ENCODE assay signal across 23 mouse cellular contexts in the genomic region with DNA sequence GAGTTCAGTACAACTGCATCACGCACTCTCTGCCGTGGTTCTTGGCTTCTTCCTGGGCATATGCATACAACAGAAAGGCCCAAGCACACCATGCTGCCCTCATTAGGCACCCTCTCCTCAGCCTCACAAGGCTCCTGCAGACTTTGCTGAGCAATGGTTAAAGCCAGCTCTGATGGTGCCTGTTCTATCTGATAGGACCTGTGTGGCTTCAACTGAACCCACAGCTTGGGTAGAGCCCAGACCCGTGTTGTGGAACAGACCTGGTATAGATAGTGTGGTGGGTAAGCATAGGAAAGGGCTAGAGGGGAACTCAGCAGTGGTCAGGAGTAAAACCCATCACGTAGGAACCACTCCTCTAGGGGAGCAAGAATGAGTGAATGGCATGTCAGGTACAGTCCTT. TPM values are rescaled to one million over a fixed set of nuclear protein-coding genes. Genes with fewer than 3 reads are reported as not detected.
"Had no signal": no experiment of that assay in that cellular context is flagged by ENCODE, and none has a peak within 500 bp of the region (broad histone marks: within the 10 kb centered on the region; RNA-seq: fewer than 3 reads in every experiment).

No protein-coding gene starts in this region.

- H3K4me2 ChIP-seq: kidney, embryonic 15.5 days; liver, embryonic 12.5 days; lung, embryonic 14.5 days; midbrain, embryonic 11.5 days; neural tube, embryonic 12.5 days; neural tube, embryonic 15.5 days; stomach, embryonic 15.5 days had no signal

- H3K36me3 ChIP-seq: kidney, embryonic 15.5 days; liver, embryonic 12.5 days; neural tube, embryonic 12.5 days; neural tube, embryonic 15.5 days; stomach, embryonic 15.5 days had no signal

- H3K4me3 ChIP-seq: kidney, embryonic 15.5 days; left cerebral cortex, adult 2 months; liver, embryonic 12.5 days; megakaryocyte, embryonic 14.5 days; neural tube, embryonic 12.5 days; neural tube, embryonic 15.5 days; stomach, embryonic 15.5 days had no signal

- H3K27ac ChIP-seq: kidney, embryonic 15.5 days; left cerebral cortex, adult 2 months; liver, embryonic 12.5 days; macrophage; neural tube, embryonic 12.5 days; neural tube, embryonic 15.5 days; stomach, embryonic 15.5 days had no signal

- H3K9me3 ChIP-seq: kidney, embryonic 15.5 days; liver, embryonic 12.5 days; megakaryocyte, embryonic 14.5 days; neural tube, embryonic 12.5 days; neural tube, embryonic 15.5 days; stomach, embryonic 15.5 days had no signal

- DNase-seq: kidney, adult 11 months; kidney, adult 8-10 months; kidney, postnatal 10 days; kidney, postnatal 36 days; layer of hippocampus, postnatal 36 days; liver, postnatal 0 days; lung, embryonic 14.5 days; midbrain, embryonic 14.5 days; retina, postnatal 1 day; right cerebral cortex, postnatal 25 days; spleen, adult 18-20 months; thymus, postnatal 25 days had no signal

- ATAC-seq: liver, embryonic 12.5 days; liver, postnatal 0 days; lung, postnatal 0 days had no signal

- H3K9ac ChIP-seq: kidney, embryonic 15.5 days; liver, embryonic 12.5 days; liver, postnatal 0 days; lung, embryonic 14.5 days; neural tube, embryonic 12.5 days; neural tube, embryonic 15.5 days; stomach, embryonic 15.5 days had no signal

- H3K4me1 ChIP-seq: liver, embryonic 12.5 days had no signal

RNA-seq across cellular contexts. Expression of a gene that starts 5.3 kb away (rescaled TPM):
- total RNA-seq: layer of hippocampus, adult 8-10 months; layer of hippocampus, postnatal 36 days had no signal
- polyA plus RNA-seq: liver, embryonic 12.5 days; macrophage had no signal
